Mouse (Mus musculus) heart, adult 2 months (tissue): ENCODE results near the gene Arhgap31. TPM values are rescaled to one million over a fixed set of nuclear protein-coding genes. Genes with fewer than 3 reads are reported as not detected.

ENCODE experiments used
- DNase-seq, 2 experiments: peaks; one replicate each; pipeline ENCODE4 v3.0.0; 2021
- H3K27ac ChIP-seq: fragments of 200-600 bp; 2 replicates; pipeline ENCODE4 v1.8.1; 2022
- H3K27me3 ChIP-seq: fragments of 200-500 bp; 2 replicates; pipeline ENCODE4 v1.6.1; 2012; ENCODE audit warnings: mild to moderate bottlenecking, low read length, inconsistent platforms, mixed read lengths; ENCODE audit not compliant: control insufficient read depth, insufficient read depth
- H3K36me3 ChIP-seq: fragments of 200-500 bp; 2 replicates; pipeline ENCODE4 v1.6.1; 2012; ENCODE audit warnings: low read length, inconsistent platforms; ENCODE audit not compliant: control insufficient read depth, insufficient read depth
- H3K4me1 ChIP-seq: fragments of 200-500 bp; 2 replicates; pipeline ENCODE4 v1.6.1; 2011; ENCODE audit warnings: low read length; ENCODE audit not compliant: control insufficient read depth, insufficient read depth
- H3K4me3 ChIP-seq: fragments of 200-600 bp; 2 replicates; pipeline ENCODE4 v1.8.1; 2022
- H3K79me2 ChIP-seq: fragments of 200-500 bp; replicated peaks from 2 replicates; pipeline ENCODE4 v1.6.1; 2012; ENCODE audit warnings: mild to moderate bottlenecking, inconsistent platforms, low read length, moderate library complexity, mixed read lengths; ENCODE audit not compliant: control insufficient read depth, insufficient read depth
- H3K9ac ChIP-seq: fragments of 200-500 bp; 2 replicates; pipeline ENCODE4 v1.6.1; 2012; ENCODE audit warnings: low read depth, mild to moderate bottlenecking, control low read depth, inconsistent platforms, low read length, mixed read lengths
- CTCF ChIP-seq: fragments of 200-600 bp; IDR thresholded peaks from 2 replicates; pipeline ENCODE4 v1.8.1; 2022; ENCODE audit warnings: antibody characterized with exemption, mild to moderate bottlenecking, moderate library complexity
- EP300 ChIP-seq: fragments of 200-500 bp; IDR thresholded peaks from 2 replicates; pipeline ENCODE4 v1.6.1; 2011; ENCODE audit warnings: low read depth, low read length, control low read depth; ENCODE audit not compliant: insufficient read depth
- POLR2A ChIP-seq: fragments of 200-500 bp; IDR thresholded peaks from 2 replicates; pipeline ENCODE4 v1.6.1; 2011; ENCODE audit warnings: mild to moderate bottlenecking, low read depth, low read length, control low read depth; ENCODE audit not compliant: insufficient read depth
- WGBS: fragments of 180-500 bp; shearing (Covaris S2); methylation state at CpG from one replicate; pipeline ENCODE4 v1.1.7; 2018; 5-methylcytosine and 5-hydroxymethylcytosine counted together
- intact Hi-C: fragments of 180-260 bp; cut with DNase I; formaldehyde crosslinking; loops from one replicate; pipeline ENCODE4 v1.15.1; 2025
- polyA plus RNA-seq: library from polyadenylated mRNA; depleted of rRNA; stranded (reverse); fragments of >200 nt; gene quantifications from 2 replicates; pipeline ENCODE4 v1.2.3, GENCODE M21; 2012; rRNA removed
- total RNA-seq, 2 experiments: library from RNA; stranded (reverse); gene quantifications; 2 replicates each; pipeline ENCODE4 v1.2.3; 2021

Arhgap31 gene
- total and polyA plus RNA-seq, 3 experiments: 14.1 to 41.2 (median 38.2) TPM

DNA sequence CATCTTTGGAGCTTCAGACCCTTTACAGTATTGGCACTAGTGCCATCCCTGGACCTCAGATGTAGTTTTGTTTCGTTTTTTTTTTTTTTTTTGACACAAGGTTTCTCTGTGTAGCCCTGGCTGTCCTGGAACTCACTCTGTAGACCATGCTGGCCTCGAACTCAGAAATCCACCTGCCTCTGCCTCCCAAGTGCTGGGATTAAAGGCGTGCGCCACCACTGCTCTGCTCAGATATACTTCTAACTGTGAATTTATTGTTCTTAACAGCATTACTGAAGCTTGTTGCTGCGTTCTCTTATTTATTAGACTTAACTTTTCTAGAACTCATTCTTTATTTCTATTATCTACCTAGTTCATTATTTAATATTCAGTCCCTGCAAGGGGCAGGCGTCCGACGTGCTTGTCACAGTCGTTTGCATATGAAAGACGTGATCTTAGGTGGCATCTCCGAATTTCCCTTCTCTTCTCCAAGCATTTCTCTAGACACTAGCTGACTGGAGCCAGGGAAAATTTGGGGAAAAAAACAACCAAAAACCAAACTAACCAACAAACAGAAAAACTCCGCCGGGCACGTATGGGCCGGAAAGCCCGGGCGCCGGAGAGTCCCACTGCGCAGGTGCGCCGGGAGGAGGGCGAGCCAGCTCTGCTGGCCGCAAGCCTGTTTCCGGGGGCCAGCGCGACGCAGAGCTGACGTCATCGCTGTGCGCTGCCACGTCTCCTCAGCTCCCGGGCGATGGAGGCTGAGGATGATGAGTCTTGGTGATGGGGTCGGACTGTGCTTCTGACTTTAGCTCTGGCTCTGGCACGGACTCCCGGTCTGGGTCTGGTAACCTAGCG is 150.7 kb downstream of the Arhgap31 start:
- Histone ChIP-seq H3K79me2 (peaks cover 2% of the 10 kb centered on the region; the same call in 1 of the 2 replicates), H3K4me3 (peak overlapping the region; percentile 82), H3K27ac (peak overlapping the region; percentile 79), H3K9ac (peak overlapping the region; percentile 86), H3K27me3 (no peaks in the 10 kb centered on the region), H3K4me1 (no peaks in the 10 kb centered on the region), H3K36me3 (peaks cover 4% of the 10 kb centered on the region; the same call in 1 of the 2 replicates)
- DNase-seq: peak; percentile 96 to 98
- intact Hi-C loops: loop anchor here (2.0 to 5.0 kb wide), 2 partner anchors 26 to 40 kb away; partner anchors contain the start of gene Timmdc1
- TF ChIP-seq EP300 (peak; percentile 88), CTCF (no peak), POLR2A (peak; percentile 97)
- 7% methylated on average over 37 of the region's 37 CpGs for WGBS

- H3K27me3 ChIP-seq: no peaks in the 10 kb centered on the region
Measured at GRCm38 (mm10) chr16:38558221-38558748, 154.8 kb downstream of the Arhgap31 start, which contains the start of gene Tmem39a. Gene Tmem39a (plus strand): TSS chr16:38558698.

GRCm38 (mm10) chr16:38555988-38556387 is 157.1 kb downstream of the Arhgap31 start:
- H3K4me1 ChIP-seq: no peaks in the 10 kb centered on the region
- TF ChIP-seq CTCF (no peak), EP300 (no peak), POLR2A (no peak)
- intact Hi-C loops: no loop called here
- H3K27ac ChIP-seq: no peak overlapping the region
- no peaks in the 10 kb centered on the region for H3K27me3 ChIP-seq
- H3K4me3 ChIP-seq: no peak overlapping the region
- no peaks in the 10 kb centered on the region for H3K79me2 ChIP-seq
- 82% methylated on average over 3 of the region's 3 CpGs for WGBS
- H3K36me3 ChIP-seq: no peaks in the 10 kb centered on the region
- DNase-seq: no peak
- H3K9ac ChIP-seq: no peak overlapping the region

More at GRCm38 (mm10) chr16:38558221-38558748, 154.8 kb downstream of the Arhgap31 start, which contains the start of gene Tmem39a:
- Histone ChIP-seq H3K27ac (no peak within 1 kb of the TSS), H3K79me2 (no peaks in the 10 kb centered on the region), H3K9ac (no peak within 1 kb of the TSS), H3K4me1 (no peaks in the 10 kb centered on the region), H3K36me3 (no peaks in the 10 kb centered on the region), H3K4me3 (no peak within 1 kb of the TSS)
- intact Hi-C loops: no loop called here
- TF ChIP-seq CTCF (no peak), POLR2A (no peak), EP300 (no peak)
- DNase-seq: no peak
- WGBS: 79% methylated on average over 3 of the region's 3 CpGs

- TF ChIP-seq POLR2A (peak; percentile 48; the same call in 1 of the 2 replicates), CTCF (no peak), EP300 (0 out of 2 replicates have a peak, but pooled peaks have one; percentile 44)
- H3K79me2 ChIP-seq: no peaks in the 10 kb centered on the region
- peaks cover 2% of the 10 kb centered on the region; the same call in 1 of the 2 replicates for H3K36me3 ChIP-seq
- intact Hi-C loops: no loop called here
- H3K27ac ChIP-seq: peak within 1 kb of the TSS; percentile 36
- H3K27me3 ChIP-seq: no peaks in the 10 kb centered on the region
- H3K9ac ChIP-seq: peak within 1 kb of the TSS; percentile 62
- H3K4me3 ChIP-seq: peak within 1 kb of the TSS; percentile 94
- peak; percentile 84 to 85 for DNase-seq
- peaks cover 2% of the 10 kb centered on the region; the same call in 1 of the 2 replicates for H3K4me1 ChIP-seq
- 4% methylated on average over 54 of the region's 54 CpGs for WGBS
Measured at GRCm38 (mm10) chr16:38549479-38550396, 163.3 kb downstream of the Arhgap31 start, which contains the start of gene Poglut1. Gene Poglut1 (minus strand): TSS chr16:38550258.

Other genes with a start within 250 kb of the Arhgap31 start
- 10 to 100 TPM; 60.4 to 66.1 TPM for gene Timmdc1, start 190.6 kb downstream of the Arhgap31 start, total RNA-seq
- gene Timmdc1, start 190.6 kb downstream of the Arhgap31 start, polyA plus RNA-seq: 22.2 and 27.0 TPM in 2 replicates
- 10 to 100 TPM; 10.8 to 11.0 TPM for gene Poglut1, start 163.0 kb downstream of the Arhgap31 start, total RNA-seq
- gene Poglut1, start 163.0 kb downstream of the Arhgap31 start, polyA plus RNA-seq: 12.9 and 18.0 TPM in 2 replicates
- 10 to 100 TPM; 18.3 to 21.8 TPM for gene Tmem39a, start 154.6 kb downstream of the Arhgap31 start, total RNA-seq
- 45.3 and 65.2 TPM in 2 replicates for gene Tmem39a, start 154.6 kb downstream of the Arhgap31 start, polyA plus RNA-seq
- 10 to 100 TPM in 1 of 2 experiments, 1 to 10 TPM in 1; 8.1 to 13.2 TPM for gene B4galt4, start 29.0 kb upstream of the Arhgap31 start, total RNA-seq
- 6.4 and 9.6 TPM in 2 replicates for gene B4galt4, start 29.0 kb upstream of the Arhgap31 start, polyA plus RNA-seq
- 1 to 10 TPM; 3.2 to 3.8 TPM for gene Upk1b, start 87.1 kb upstream of the Arhgap31 start, total RNA-seq
- gene Upk1b, start 87.1 kb upstream of the Arhgap31 start, polyA plus RNA-seq: 8.4 and 10.2 TPM in 2 replicates
- not detected for gene 4930435E12Rik, start 115.5 kb upstream of the Arhgap31 start, total RNA-seq
- not detected in 2 replicates for gene 4930435E12Rik, start 115.5 kb upstream of the Arhgap31 start, polyA plus RNA-seq
- under 1 TPM; 0.48 to 0.76 TPM for gene Igsf11, start 179.4 kb upstream of the Arhgap31 start, total RNA-seq
- 0.50 and 1.0 TPM in 2 replicates for gene Igsf11, start 179.4 kb upstream of the Arhgap31 start, polyA plus RNA-seq